Mouse (Mus musculus) embryonic fibroblast, embryonic 13.5 days (primary cell): ENCODE results near the gene Ltc4s. TPM values are rescaled to one million over a fixed set of nuclear protein-coding genes. Genes with fewer than 3 reads are reported as not detected.

ENCODE experiments used
- H3K27ac ChIP-seq: 2 replicates; pipeline ENCODE4 v1.5.1; 2012; ENCODE audit warnings: low read length, control low read depth, inconsistent platforms; ENCODE audit not compliant: insufficient read depth
- H3K4me1 ChIP-seq: 2 replicates; pipeline ENCODE4 v1.6.1; 2011; ENCODE audit warnings: low read length; ENCODE audit not compliant: control insufficient read depth, insufficient read depth
- H3K4me3 ChIP-seq: 2 replicates; pipeline ENCODE4 v1.5.1; 2011; ENCODE audit warnings: mild to moderate bottlenecking, control low read depth, low read length; ENCODE audit not compliant: insufficient read depth
- CTCF ChIP-seq: IDR thresholded peaks from 2 replicates; pipeline ENCODE4 v1.5.1; 2011; ENCODE audit warnings: mild to moderate bottlenecking, control low read depth, low read length, moderate library complexity, borderline replicate concordance; ENCODE audit not compliant: insufficient read depth
- POLR2A ChIP-seq: IDR thresholded peaks from 2 replicates; pipeline ENCODE4 v1.6.1; 2011; ENCODE audit warnings: low read depth, mild to moderate bottlenecking, control low read depth, low read length, moderate library complexity
- polyA plus RNA-seq: library from polyadenylated mRNA; stranded (reverse); fragments of >200 nt; gene quantifications from 2 replicates; pipeline ENCODE4 v1.2.4, GENCODE M21; 2011; ENCODE audit warnings: low read depth; ENCODE audit not compliant: missing spikeins, insufficient read length

The Ltc4s gene
- polyA plus RNA-seq, 1 experiment, result 0.83 TPM

DNA sequence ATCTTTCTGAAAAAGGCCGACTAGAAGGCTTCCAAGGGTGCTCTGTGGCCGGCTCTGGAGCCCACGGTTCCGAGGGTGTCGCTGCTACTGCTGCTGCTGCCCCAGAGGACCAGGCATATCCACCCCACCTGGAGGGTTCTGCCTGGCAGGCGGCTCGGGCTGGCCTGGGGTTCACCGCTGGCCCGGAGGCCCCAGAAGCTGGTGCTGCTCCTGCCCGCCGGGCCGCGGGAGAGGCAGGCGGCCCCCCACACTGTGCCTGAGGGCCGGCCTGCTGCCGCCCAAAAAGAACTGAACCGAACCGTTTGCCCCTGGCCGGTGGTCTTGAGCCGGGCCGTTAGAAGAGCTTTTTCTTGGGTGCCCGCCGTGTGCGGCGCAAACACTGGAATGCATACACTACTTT lies 3.8 kb downstream of the Ltc4s start:
- TF ChIP-seq POLR2A (no peak), CTCF (no peak)
- H3K4me1 ChIP-seq, result peaks cover 11% of the 10 kb centered on the region; the same call in 1 of the 2 replicates
- H3K4me3 ChIP-seq, result no peak overlapping the region
- H3K27ac ChIP-seq, result no peak overlapping the region

DNA sequence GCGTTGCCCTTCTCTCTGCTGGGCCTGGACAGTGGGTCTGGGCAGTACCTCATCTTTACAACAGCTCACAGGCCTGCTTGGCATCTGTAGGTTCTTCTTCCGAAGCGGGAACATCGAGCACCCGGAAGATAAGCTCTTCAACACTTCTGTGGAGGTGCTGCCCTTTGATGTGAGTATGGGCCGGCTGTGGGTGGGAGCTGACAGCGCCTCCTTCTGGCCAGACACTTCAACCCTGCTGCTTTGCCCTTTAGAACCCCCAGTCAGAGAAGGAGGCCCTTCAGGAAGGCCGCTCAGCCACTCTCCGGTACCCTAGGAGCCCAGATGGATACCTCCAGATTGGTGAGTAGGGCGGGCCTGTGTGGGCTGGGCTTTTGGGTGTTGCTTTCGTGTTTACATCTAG lies 4.4 kb downstream of the Ltc4s start:
- Histone ChIP-seq H3K27ac (no peak overlapping the region), H3K4me3 (no peak overlapping the region), H3K4me1 (peaks cover 11% of the 10 kb centered on the region; the same call in 1 of the 2 replicates)
- TF ChIP-seq CTCF (no peak), POLR2A (no peak)

DNA sequence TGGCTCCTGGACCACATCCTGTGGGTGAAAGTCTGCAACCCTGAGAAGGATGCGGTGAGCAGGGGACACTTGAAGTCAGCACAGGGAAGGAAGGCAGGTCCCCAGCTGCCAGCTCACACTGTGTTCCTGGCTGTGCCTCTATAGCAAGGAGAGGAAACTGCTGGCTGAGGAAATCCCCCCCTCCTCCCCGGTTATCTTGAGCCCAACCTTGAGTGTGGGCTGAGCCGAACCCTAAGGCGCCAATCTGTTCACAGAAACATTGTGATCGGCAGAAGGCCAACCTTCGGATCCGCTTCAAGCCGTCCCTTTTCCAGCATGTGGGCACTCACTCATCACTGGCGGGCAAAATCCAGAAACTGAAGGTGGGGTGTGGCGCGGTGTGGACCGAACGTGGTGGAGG lies 5.4 kb downstream of the Ltc4s start:
- peaks cover 15% of the 10 kb centered on the region; the same call in 1 of the 2 replicates for H3K4me1 ChIP-seq
- no peak overlapping the region for H3K4me3 ChIP-seq
- no peak overlapping the region for H3K27ac ChIP-seq
- TF ChIP-seq POLR2A (no peak), CTCF (no peak)

DNA sequence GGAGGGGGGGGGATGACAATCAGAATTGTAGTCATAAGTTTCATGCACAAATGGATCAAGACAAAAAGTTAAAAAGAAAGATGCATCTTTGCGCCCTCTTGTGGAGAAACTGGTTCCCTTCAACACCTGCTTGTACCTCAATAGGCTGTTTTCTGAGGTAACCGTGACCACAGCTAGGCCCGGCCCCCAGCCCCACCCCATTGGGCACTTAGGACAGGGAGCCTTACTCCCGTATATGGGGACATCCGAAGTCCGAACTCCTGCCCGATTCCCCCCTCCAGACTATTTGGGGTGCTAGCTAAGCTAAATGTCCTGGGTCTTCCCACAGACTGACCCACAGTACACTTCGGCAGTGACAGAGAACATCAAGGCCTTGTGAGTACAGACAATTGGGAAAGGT lies 7.0 kb downstream of the Ltc4s start:
- H3K27ac ChIP-seq, result no peak overlapping the region
- H3K4me3 ChIP-seq, result no peak overlapping the region
- peaks cover 15% of the 10 kb centered on the region; the same call in 1 of the 2 replicates for H3K4me1 ChIP-seq
- no peak for TF ChIP-seq CTCF

DNA sequence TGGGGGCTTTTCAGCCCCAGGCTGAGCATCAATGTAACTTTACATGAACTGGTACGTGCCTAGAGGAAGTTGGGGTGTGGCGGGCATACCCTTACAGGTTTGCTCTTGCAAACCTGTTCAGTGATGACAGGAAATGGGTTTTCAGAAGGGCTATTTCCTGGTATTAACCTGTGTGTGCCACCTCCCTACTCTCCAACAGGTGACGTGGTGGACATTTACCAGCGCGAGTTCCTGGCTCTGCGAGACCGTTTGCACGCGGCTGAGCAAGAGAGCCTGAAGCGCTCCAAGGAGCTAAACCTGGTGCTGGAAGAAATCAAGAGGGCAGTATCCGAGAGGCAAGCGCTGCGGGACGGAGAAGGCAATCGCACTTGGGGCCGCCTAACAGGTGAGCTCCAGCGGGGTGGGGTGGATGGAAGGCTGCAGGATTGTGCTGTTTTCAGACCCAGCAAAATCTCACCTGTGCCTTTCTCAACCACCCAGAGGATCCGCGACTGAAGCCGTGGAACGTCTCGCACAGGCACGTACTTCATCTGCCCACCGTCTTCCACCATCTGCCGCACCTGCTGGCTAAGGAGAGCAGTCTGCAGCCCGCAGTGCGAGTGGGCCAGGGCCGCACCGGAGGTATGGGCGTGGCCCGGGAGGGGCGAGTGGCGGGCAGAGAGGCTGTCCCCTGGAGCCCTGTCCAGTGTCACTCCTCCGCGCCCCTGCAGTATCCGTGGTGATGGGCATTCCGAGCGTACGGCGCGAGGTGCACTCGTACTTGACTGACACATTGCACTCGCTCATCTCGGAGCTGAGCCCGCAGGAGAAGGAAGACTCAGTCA lies 7.7 kb downstream of the Ltc4s start:
- no peak overlapping the region for H3K4me3 ChIP-seq
- peaks cover 9% of the 10 kb centered on the region; the same call in 1 of the 2 replicates for H3K4me1 ChIP-seq
- H3K27ac ChIP-seq, result no peak overlapping the region
- TF ChIP-seq CTCF (no peak), POLR2A (no peak)

DNA sequence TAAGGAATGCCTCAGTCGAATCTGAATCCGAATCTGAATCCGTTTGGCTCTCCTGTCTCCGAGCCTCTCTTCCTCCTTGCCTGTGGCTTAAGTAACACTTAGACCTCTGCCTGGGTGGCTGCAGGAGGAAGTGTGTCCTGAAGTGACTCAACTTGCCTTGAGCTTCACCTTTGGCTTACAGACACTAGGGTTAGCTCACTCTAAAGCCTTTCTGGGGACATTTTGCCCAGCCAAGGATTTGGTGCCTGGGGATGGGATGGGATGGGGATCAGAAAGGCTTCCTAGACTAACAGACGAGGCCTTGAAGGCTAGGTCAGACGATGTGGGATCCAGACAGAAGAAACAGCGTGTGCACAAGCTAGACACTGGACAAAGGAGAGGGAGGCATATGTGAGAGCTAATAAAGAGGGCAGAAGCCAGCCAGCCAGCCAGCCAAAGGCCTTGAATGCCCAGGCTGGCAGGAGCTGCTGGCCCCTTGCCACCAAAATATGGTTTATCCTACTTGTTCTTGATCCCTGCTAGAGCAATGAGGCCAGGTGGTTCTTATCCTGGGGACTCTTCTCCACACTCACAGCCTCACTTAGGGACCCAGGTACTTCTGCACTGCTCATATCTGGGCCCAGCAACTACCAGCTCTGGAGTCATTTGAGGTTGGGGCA lies 9.0 kb downstream of the Ltc4s start:
- H3K4me1 ChIP-seq, result peaks cover 9% of the 10 kb centered on the region; the same call in 1 of the 2 replicates
- no peak overlapping the region for H3K4me3 ChIP-seq
- H3K27ac ChIP-seq, result no peak overlapping the region
- no peak for TF ChIP-seq POLR2A
- TF ChIP-seq CTCF, result no peak

DNA sequence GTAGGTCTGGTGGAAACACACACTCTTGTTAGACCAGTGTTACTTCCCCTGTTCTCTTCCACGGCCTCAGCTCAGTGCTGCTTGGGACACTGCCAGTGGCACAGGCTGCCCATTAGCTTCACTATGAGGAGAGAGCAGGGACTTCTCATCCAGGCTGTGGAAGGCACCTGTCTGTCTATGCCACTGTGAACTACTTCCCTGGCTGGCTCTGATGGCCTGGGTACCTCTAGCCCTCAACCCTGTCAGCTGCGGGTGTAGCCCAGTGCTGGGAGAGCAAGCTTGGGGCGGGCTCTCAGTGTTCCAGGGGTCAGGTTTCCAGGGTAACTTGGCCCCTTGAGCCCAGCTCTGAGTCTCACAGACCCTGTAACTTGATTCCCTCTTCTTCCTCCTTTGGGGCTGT lies 9.6 kb downstream of the Ltc4s start:
- Histone ChIP-seq H3K27ac (no peak overlapping the region), H3K4me1 (peaks cover 9% of the 10 kb centered on the region; the same call in 1 of the 2 replicates), H3K4me3 (no peak overlapping the region)
- TF ChIP-seq CTCF (no peak), POLR2A (no peak)

DNA sequence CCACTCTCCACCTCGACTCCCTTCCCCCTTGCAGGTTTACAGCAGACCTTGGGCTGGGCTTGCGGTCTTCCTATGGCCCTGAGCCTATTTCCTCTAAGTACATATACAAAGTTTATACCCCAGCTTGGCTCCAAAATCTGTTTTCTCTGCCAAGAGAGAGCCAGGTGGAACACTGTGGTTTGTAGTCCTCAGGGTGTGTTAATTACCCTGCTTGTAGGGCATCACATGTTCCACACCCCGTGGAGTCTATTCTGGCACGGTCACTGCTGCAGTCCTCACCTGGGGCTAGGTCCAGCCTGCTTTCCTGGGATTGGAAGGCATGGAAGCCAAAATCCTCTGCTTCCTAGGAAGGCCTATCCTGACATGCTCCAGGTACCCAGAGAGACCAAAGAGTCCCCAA lies 10.7 kb downstream of the Ltc4s start:
- H3K4me1 ChIP-seq, result peaks cover 9% of the 10 kb centered on the region; the same call in 1 of the 2 replicates
- no peak overlapping the region for H3K4me3 ChIP-seq
- H3K27ac ChIP-seq, result no peak overlapping the region
- TF ChIP-seq CTCF (no peak), POLR2A (no peak)

DNA sequence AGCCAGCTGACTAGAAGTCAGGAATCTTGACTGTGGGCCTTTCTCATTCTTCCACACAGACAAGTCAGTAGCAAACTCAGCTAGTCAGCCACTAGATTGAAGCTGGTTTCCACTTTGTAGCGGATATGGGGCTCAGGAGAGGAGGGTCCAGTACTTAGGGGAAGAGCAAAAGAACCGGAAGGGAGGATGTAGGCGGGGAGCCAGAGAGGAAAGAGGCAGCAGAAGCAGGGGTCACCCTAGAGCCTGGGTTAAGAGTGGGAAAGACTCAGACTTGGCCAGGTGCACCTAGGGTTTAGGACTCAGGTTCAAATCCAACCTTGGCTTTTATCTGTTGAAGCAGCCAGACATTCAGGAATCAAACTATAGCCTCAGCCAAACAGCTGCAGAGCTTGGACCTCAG lies 11.2 kb downstream of the Ltc4s start:
- no peak overlapping the region for H3K27ac ChIP-seq
- no peak overlapping the region for H3K4me3 ChIP-seq
- H3K4me1 ChIP-seq, result peaks cover 9% of the 10 kb centered on the region; the same call in 1 of the 2 replicates
- no peak for TF ChIP-seq POLR2A
- TF ChIP-seq CTCF, result no peak

DNA sequence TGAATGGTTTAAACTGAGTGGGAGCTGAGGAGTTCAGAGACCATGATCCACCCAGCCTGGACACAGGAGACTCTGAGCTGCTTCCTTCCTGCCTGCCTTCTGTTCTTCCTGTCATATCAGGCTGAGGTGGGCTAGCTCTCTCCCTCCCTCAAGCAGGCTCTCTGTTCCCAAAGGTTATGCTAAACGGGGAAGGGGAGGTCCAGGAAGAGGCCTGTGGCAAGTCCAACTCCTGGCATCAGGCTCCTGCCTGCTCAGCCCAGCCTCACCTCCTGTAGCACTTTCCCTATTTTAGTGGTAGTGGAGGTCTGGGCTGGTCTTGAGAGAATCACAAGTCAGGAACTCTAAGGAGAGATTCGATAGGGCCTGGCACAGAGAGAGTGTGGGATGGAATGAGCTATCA lies 12.0 kb downstream of the Ltc4s start:
- Histone ChIP-seq H3K27ac (no peak overlapping the region), H3K4me3 (peak overlapping the region; percentile 92), H3K4me1 (peaks cover 9% of the 10 kb centered on the region; the same call in 1 of the 2 replicates)
- TF ChIP-seq POLR2A (no peak), CTCF (no peak)
